Mouse (Mus musculus): ENCODE results near the gene Tmc8.

Tmc8 gene

GRCm38 (mm10) chr11:117781993-117782704 lies at the start of gene Tmc8, which contains the start of gene Tmc6:
Gene Tmc8 (plus strand): TSS chr11:117782076.
Gene Tmc6 (minus strand): TSS chr11:117782198.
- DNase-seq (ENCODE audit: low read depth, low spot score), result no peak

DNA sequence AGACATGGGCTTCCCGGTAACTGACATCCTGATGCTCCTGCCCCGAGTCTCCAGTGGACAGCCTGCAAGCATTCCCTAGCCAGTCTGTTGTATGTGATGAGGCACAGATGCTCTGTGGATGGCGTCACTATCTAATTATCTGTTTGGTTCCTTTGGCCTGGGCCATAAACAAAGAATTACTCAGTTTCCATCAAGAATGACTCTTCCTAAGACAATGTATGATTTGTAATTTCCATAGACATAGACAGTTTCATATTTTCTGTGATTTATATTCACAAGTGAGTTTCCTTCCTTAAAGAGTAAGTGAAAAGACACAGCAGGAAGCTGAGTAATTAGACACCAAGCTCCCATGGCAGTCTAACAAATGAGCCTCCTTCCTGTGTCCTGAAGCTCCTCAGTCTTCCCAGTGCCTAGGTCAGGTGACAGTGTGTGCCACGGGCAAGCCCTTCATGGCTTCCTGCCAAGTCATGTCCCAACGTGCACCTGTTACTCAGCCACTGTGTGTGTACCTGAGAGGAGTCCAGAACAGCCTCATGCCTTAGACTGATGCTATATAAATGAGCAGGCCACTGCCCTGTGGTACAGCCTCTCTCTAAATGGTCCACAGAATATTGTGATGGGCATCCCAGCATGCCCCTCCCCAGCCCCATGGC lies 45.7 kb upstream of the Tmc8 start:
- no peak for DNase-seq (ENCODE audit: low read depth, low spot score)

GRCm38 (mm10) chr11:117738123-117738522 lies 43.8 kb upstream of the Tmc8 start:
- DNase-seq (ENCODE audit: low read depth, low spot score), result no peak

GRCm38 (mm10) chr11:117741128-117741527 lies 40.7 kb upstream of the Tmc8 start:
- no peak for DNase-seq (ENCODE audit: low read depth, low spot score)

DNA sequence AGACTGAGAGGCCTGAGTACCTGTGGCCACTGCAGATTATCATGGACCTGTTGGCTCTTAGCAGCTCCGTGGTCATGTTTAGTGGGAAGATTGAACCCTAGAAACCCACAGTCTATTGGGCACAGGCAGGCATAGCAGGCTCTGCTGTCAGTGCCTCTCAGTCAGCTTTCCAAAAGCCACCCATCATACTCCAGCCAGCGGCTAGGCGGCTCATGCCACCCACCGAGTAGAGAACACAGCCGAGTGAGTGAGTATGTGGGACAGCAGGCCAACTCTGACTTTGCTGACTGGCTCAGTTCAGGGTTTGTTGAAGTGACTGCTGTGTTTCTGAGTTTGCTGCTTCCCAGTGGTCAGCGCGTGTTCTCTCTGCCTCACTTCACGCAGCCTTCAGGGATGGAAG lies 39.6 kb upstream of the Tmc8 start:
- no peak for DNase-seq (ENCODE audit: low read depth, low spot score)

GRCm38 (mm10) chr11:117742715-117743114 lies 39.2 kb upstream of the Tmc8 start:
- no peak for DNase-seq (ENCODE audit: low read depth, low spot score)

- no peak for DNase-seq (ENCODE audit: low read depth, low spot score)
These were observed 38.3 kb upstream of the Tmc8 start for GRCm38 (mm10) chr11:117743454-117744030.

- no peak for DNase-seq (ENCODE audit: low read depth, low spot score)
These were observed 33.2 kb upstream of the Tmc8 start for GRCm38 (mm10) chr11:117748628-117749027.

- no peak for DNase-seq (ENCODE audit: low read depth, low spot score)
These were observed 32.5 kb upstream of the Tmc8 start for GRCm38 (mm10) chr11:117749414-117749813.

DNA sequence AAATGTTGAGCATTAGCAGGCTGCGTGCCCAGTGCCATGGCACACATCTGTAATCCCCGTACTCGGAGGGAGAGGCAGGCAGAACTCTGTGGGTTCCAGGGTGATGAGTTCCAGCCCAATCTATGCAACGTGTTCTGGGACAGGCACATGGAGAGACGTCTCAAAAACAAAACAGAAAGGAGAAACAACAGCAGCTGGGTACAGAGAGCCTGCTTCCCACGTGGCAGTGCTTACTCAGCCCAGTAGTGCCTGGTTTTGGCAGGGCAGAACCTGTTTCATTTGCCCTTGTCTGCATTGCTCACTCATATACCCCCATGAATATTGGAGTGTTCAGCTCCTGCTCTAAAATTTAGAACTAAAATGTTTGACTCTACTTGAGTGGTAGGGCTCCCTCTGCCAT lies 30.3 kb upstream of the Tmc8 start:
- DNase-seq (ENCODE audit: low read depth, low spot score), result no peak

DNA sequence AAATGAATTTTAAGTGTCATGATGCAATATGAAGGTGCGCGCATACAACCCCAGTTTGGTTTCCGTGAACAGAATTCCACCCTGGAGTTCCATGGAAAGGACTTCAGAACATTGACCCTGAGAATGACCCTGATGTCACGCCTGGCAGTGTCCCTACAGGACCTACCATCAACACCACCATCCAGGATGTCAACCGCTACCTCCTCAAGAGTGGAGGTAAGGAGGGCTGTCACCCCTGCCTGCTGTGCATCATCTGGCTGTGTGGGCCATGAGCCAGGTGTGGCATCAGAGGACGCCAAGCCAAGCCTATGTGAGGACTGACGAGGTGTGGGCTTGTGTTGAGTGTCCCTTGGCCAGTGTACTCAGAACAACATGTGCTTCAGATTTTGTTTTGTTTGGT lies 26.0 kb upstream of the Tmc8 start:
- no peak for DNase-seq (ENCODE audit: low read depth, low spot score)

- DNase-seq (ENCODE audit: low read depth, low spot score), result no peak
These were observed 22.6 kb upstream of the Tmc8 start for GRCm38 (mm10) chr11:117759267-117759666.

GRCm38 (mm10) chr11:117760374-117761119 lies 21.3 kb upstream of the Tmc8 start:
- no peak for DNase-seq (ENCODE audit: low read depth, low spot score)

- DNase-seq (ENCODE audit: low read depth, low spot score), result no peak
These were observed 20.1 kb upstream of the Tmc8 start for GRCm38 (mm10) chr11:117761801-117762200.

DNA sequence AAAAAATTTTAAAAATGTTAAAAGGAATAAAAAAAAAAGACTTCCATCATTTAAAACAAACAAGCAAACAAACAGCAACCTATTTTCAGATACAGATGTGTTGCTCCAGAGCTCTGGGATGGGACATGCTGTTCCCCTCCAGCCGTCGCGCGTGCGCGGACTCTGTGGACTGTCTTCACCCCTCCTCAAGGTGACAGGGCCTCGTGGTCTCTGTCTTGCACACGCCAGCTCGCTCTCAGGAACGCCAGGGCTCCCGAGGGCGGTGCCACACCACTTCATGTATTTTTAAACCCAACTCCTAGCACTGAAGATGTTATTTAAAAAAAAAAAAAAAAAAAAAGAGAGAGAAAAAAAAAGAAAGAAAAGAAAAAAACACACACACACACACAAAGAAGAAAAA lies 19.6 kb upstream of the Tmc8 start:
- DNase-seq (ENCODE audit: low read depth, low spot score), result no peak

DNA sequence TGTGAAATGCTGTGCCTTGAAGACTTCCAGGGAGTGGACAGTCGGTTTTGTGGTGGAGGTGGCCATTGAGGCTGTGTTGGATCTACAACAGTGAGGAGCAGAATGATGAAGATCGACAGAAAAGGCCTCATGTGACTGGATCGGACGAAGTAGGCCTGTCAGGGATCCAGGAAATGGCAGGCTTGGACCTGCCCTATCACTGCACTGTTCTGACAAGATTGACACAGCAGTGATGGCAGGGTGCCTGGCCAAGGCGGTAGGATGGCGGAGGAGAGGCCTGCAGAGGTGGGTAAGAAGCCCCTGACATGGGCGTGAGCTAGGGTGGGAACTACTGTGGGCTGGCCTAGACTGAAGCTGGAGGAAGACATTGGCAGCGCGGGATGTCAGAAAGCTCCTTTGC lies 17.6 kb upstream of the Tmc8 start:
- no peak for DNase-seq (ENCODE audit: low read depth, low spot score)

- DNase-seq (ENCODE audit: low read depth, low spot score), result no peak
These were observed 16.5 kb upstream of the Tmc8 start for GRCm38 (mm10) chr11:117765361-117765760.

GRCm38 (mm10) chr11:117766275-117766674 lies 15.6 kb upstream of the Tmc8 start:
- no peak for DNase-seq (ENCODE audit: low read depth, low spot score)

- DNase-seq (ENCODE audit: low read depth, low spot score), result no peak
These were observed 12.9 kb upstream of the Tmc8 start for GRCm38 (mm10) chr11:117768725-117769682.

GRCm38 (mm10) chr11:117769683-117770047 lies 12.2 kb upstream of the Tmc8 start:
- DNase-seq (ENCODE audit: low read depth, low spot score), result no peak

DNA sequence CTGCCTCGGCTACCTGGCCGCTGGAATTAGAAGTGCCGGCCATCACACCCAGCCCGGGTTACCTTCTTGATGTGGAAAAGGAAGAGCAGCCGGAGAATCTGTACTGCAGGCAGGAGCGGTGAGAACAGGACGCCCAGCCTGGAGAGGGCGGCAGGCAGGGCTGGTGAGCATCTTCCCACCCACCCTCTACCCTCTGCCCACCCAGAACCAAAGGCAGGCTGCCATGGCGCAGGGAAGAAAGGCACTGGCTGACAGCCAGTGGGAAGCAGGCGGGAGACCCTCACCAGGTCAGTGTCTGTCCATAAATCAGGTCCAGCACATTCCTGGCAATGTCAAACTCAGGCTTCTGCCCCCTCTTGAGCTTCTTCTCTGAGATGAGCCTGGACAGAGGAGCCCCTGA lies 11.5 kb upstream of the Tmc8 start:
- no peak for DNase-seq (ENCODE audit: low read depth, low spot score)

All from retina, adult 2 months (tissue).